Mouse (Mus musculus) kidney, postnatal 0 days (tissue): ENCODE measurements at regions not wholly inside any gene's neighbourhood (a gene's known extent, or its start where the extent isn't known, plus 50 kb on each side); places are given as distances from the start of the nearest gene placed in this dataset. TPM values are rescaled to one million over a fixed set of nuclear protein-coding genes. Genes with fewer than 3 reads are reported as not detected.

Experiments
- ATAC-seq: fragments of 200-750 bp; cut with Nextera tagmentation; replicated peaks from 2 replicates; pipeline ENCODE4 v1.8.0; 2017; ENCODE audit warnings: low read depth, moderate number of reproducible peaks, moderate TSS enrichment, moderate library complexity; ENCODE audit not compliant: low FRiP score
- DNase-seq: peaks from one replicate; pipeline ENCODE4 v3.0.0-alpha.2; 2016; ENCODE audit warnings: low spot score
- H3K27ac ChIP-seq: fragments of 300-500 bp; sonication (generic); 2 replicates; pipeline ENCODE4 v1.5.1; 2014; ENCODE audit warnings: mild to moderate bottlenecking
- H3K27me3 ChIP-seq: fragments of 300-500 bp; sonication (generic); 2 replicates; pipeline ENCODE4 v1.6.1; 2014; ENCODE audit warnings: low read length, mixed read lengths; ENCODE audit not compliant: insufficient read depth
- H3K36me3 ChIP-seq: fragments of 300-500 bp; sonication (generic); 2 replicates; pipeline ENCODE4 v1.6.1; 2014; ENCODE audit warnings: low read length, mixed read lengths; ENCODE audit not compliant: insufficient read depth
- H3K4me1 ChIP-seq: fragments of 300-500 bp; sonication (generic); replicated peaks from 2 replicates; pipeline ENCODE4 v1.6.1; 2014; ENCODE audit warnings: antibody characterized with exemption, low read length, mixed read lengths; ENCODE audit not compliant: insufficient read depth
- H3K4me2 ChIP-seq: fragments of 300-500 bp; sonication (generic); 2 replicates; pipeline ENCODE4 v1.6.1; 2014; ENCODE audit warnings: mild to moderate bottlenecking, low read length, moderate library complexity, mixed read lengths
- H3K4me3 ChIP-seq: fragments of 300-500 bp; sonication (generic); replicated peaks from 2 replicates; pipeline ENCODE4 v1.5.1; 2014; ENCODE audit warnings: low read depth, low read length
- H3K9ac ChIP-seq: fragments of 300-500 bp; sonication (generic); 2 replicates; pipeline ENCODE4 v1.6.1; 2014; ENCODE audit warnings: low read depth, low read length
- H3K9me3 ChIP-seq: fragments of 300-500 bp; sonication (generic); replicated peaks from 2 replicates; pipeline ENCODE4 v1.6.1; 2016; ENCODE audit warnings: low read length, inconsistent platforms, mixed read lengths
- CTCF ChIP-seq: IDR thresholded peaks from 2 replicates; pipeline ENCODE4 v1.5.1; 2016; ENCODE audit warnings: antibody characterized with exemption, low read depth, mild to moderate bottlenecking, moderate library complexity
- WGBS: fragments of 180-500 bp; shearing (Covaris S2); extraction: QIAGEN DNeasy Blood & Tissue Kit; methylation state at CpG from one replicate; pipeline ENCODE4 v1.1.7; 2014; 5-methylcytosine and 5-hydroxymethylcytosine counted together
- microRNA-seq: library from miRNA; unstranded; fragments of <30 nt; microRNA quantifications from one replicate; pipeline ENCODE4, GENCODE M21; 2016

GRCm38 (mm10) chr11:21031816-21032215, 59.3 kb upstream of the Peli1 start:
- no peak overlapping the region for H3K27ac ChIP-seq
- no peak overlapping the region for H3K4me2 ChIP-seq
- H3K9me3 ChIP-seq = peaks cover 3% of the 10 kb centered on the region; the same call in 1 of the 2 replicates
- peaks cover 18% of the 10 kb centered on the region for H3K4me1 ChIP-seq
- H3K4me3 ChIP-seq = no peak overlapping the region
- H3K9ac ChIP-seq = no peak overlapping the region
- no peaks in the 10 kb centered on the region for H3K36me3 ChIP-seq
- no peak for ATAC-seq
- 92% methylated on average over 2 of the region's 2 CpGs for WGBS
- H3K27me3 ChIP-seq = no peaks in the 10 kb centered on the region
- TF ChIP-seq CTCF = no peak
- no peak for DNase-seq

GRCm38 (mm10) chr11:21033234-21033822, 57.8 kb upstream of the Peli1 start:
- 56% methylated on average over 14 of the region's 14 CpGs for WGBS
- Histone ChIP-seq H3K4me2 (no peak overlapping the region), H3K27ac (peak overlapping the region; percentile 66), H3K9me3 (peaks cover 3% of the 10 kb centered on the region; the same call in 1 of the 2 replicates), H3K27me3 (no peaks in the 10 kb centered on the region), H3K4me3 (no peak overlapping the region), H3K4me1 (peaks cover 18% of the 10 kb centered on the region), H3K36me3 (no peaks in the 10 kb centered on the region), H3K9ac (no peak overlapping the region)
- DNase-seq (no peak), ATAC-seq (no peak)
- TF ChIP-seq CTCF = no peak

GRCm38 (mm10) chr11:21033823-21034401, 57.2 kb upstream of the Peli1 start:
- 17% methylated on average over 11 of the region's 11 CpGs for WGBS
- peak; percentile 75 for DNase-seq
- Histone ChIP-seq H3K27ac (peak overlapping the region; percentile 66), H3K9ac (no peak overlapping the region), H3K4me1 (peaks cover 18% of the 10 kb centered on the region), H3K36me3 (no peaks in the 10 kb centered on the region), H3K4me2 (0 out of 2 replicates have a peak overlapping the region, but pooled peaks have one; percentile 13), H3K9me3 (peaks cover 3% of the 10 kb centered on the region; the same call in 1 of the 2 replicates), H3K27me3 (no peaks in the 10 kb centered on the region), H3K4me3 (no peak overlapping the region)
- ATAC-seq = peak; percentile 69; the same call in 1 of the 2 replicates
- TF ChIP-seq CTCF = no peak

- Histone ChIP-seq H3K9me3 (no peaks in the 10 kb centered on the region), H3K4me2 (no peak overlapping the region), H3K9ac (no peak overlapping the region), H3K4me1 (peaks cover 18% of the 10 kb centered on the region), H3K36me3 (no peaks in the 10 kb centered on the region), H3K4me3 (no peak overlapping the region), H3K27ac (no peak overlapping the region), H3K27me3 (no peaks in the 10 kb centered on the region)
- ATAC-seq = no peak
- TF ChIP-seq CTCF = no peak
- DNase-seq = peak; percentile 67
- WGBS = 57% methylated on average over 7 of the region's 7 CpGs
These were observed 54.8 kb upstream of the Peli1 start for GRCm38 (mm10) chr11:21036161-21036916.

GRCm38 (mm10) chr11:21037267-21037906, 53.7 kb upstream of the Peli1 start:
- WGBS = 78% methylated on average over 6 of the region's 6 CpGs

GRCm38 (mm10) chr11:21041201-21041600, 49.9 kb upstream of the Peli1 start:
- Histone ChIP-seq H3K9me3 (no peaks in the 10 kb centered on the region), H3K27ac (no peak overlapping the region), H3K4me3 (no peak overlapping the region), H3K4me1 (no peaks in the 10 kb centered on the region), H3K27me3 (no peaks in the 10 kb centered on the region), H3K4me2 (no peak overlapping the region), H3K9ac (no peak overlapping the region), H3K36me3 (no peaks in the 10 kb centered on the region)
- DNase-seq (no peak), ATAC-seq (no peak)
- WGBS = 84% methylated on average over 5 of the region's 5 CpGs
- TF ChIP-seq CTCF = no peak

More at GRCm38 (mm10) chr11:21037267-21037906, 53.7 kb upstream of the Peli1 start:
- TF ChIP-seq CTCF = no peak
- DNase-seq (no peak), ATAC-seq (no peak)
- no peak overlapping the region for H3K4me3 ChIP-seq
- H3K4me2 ChIP-seq = no peak overlapping the region
- no peaks in the 10 kb centered on the region for H3K9me3 ChIP-seq
- no peaks in the 10 kb centered on the region for H3K36me3 ChIP-seq
- no peak overlapping the region for H3K9ac ChIP-seq
- H3K27me3 ChIP-seq = no peaks in the 10 kb centered on the region
- H3K4me1 ChIP-seq = peaks cover 18% of the 10 kb centered on the region
- H3K27ac ChIP-seq = no peak overlapping the region

Small RNAs in the stretch of these regions (microRNA-seq; reads per million reads assigned to microRNA genes)
- gene Gm23681 = not detected
